Mouse (Mus musculus): ENCODE data around the gene Thop1. TPM values are rescaled to one million over a fixed set of nuclear protein-coding genes. Genes with fewer than 3 reads are reported as not detected.
"Not testable (repeated sequence)": the region's sequence is repeated elsewhere in the genome, so short reads cannot be mapped to it uniquely, and the experiment has no call there.

The Thop1 gene
- polyA plus RNA-seq, 1 experiment from 2014 or later: 51.2 TPM

GRCm38 (mm10) chr10:81036251-81036650 is 33.6 kb upstream of the Thop1 start:
- H3K36me3 ChIP-seq: peaks cover 13% of the 10 kb centered on the region
- no peak for ATAC-seq (ENCODE audit: low FRiP score, low read depth)
- peaks cover 21% of the 10 kb centered on the region for H3K4me1 ChIP-seq (replicated peaks)
- no peaks in the 10 kb centered on the region for H3K9me3 ChIP-seq
- H3K4me3 ChIP-seq: 0 out of 2 replicates have a peak overlapping the region, but pooled peaks have one; percentile 97
- WGBS: 76% methylated on average over 7 of the region's 7 CpGs
- no peak overlapping the region for H3K9ac ChIP-seq
- no peaks in the 10 kb centered on the region for H3K27me3 ChIP-seq
- H3K4me2 ChIP-seq: peak overlapping the region; percentile 79; the same call in 1 of the 2 replicates
- H3K27ac ChIP-seq (replicated peaks): no peak overlapping the region

DNA sequence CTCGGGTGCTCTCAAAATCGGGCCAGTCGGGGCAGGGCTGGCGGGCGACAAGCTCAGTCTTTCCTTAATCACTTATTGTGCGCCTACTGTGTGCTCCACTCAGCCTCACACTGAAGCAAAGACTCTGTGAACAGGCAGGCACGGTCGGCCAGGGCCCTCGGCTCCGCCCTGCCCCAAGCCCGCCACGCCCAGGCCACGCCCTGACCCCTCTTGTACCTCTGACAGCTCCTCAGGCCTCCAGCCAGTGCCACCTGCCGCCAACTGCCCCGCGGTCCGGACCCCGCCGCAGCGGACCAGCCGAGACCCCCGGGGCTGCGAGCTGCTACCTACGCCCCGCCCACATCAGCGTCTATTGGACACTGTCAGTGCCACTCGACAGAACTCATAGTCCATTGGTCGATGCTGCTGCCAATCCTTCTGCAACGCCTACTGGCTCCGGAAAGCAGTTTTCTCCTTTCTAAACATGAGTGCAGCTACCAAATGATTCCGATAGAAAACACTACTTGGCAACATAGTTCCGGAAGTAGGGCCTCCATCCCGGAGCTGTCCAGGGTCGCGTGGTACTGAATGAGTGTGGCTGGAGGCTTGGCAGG is 32.8 kb upstream of the Thop1 start, which contains the start of gene Slc39a3:
Gene Slc39a3 (minus strand): TSS at position 439 of the 593 bp plus-strand sequence.
- Histone ChIP-seq H3K4me3 (peak within 1 kb of the TSS; percentile 97), H3K9me3 (no peaks in the 10 kb centered on the region), H3K27ac (replicated peaks) (peak within 1 kb of the TSS; percentile 79), H3K9ac (peak within 1 kb of the TSS; percentile 92), H3K4me1 (replicated peaks) (peaks cover 21% of the 10 kb centered on the region), H3K4me2 (peak within 1 kb of the TSS; percentile 79), H3K36me3 (peaks cover 9% of the 10 kb centered on the region), H3K27me3 (no peaks in the 10 kb centered on the region)
- ATAC-seq (ENCODE audit: low FRiP score, low read depth): peak; percentile 99
- under 1% methylated on average over 35 of the region's 35 CpGs for WGBS

GRCm38 (mm10) chr10:81041458-81042175 is 28.2 kb upstream of the Thop1 start:
- WGBS: 33% methylated on average over 13 of the region's 13 CpGs
- no peak for ATAC-seq (ENCODE audit: low FRiP score, low read depth)
- no peaks in the 10 kb centered on the region for H3K9me3 ChIP-seq
- H3K4me1 ChIP-seq (replicated peaks): peaks cover 5% of the 10 kb centered on the region; the same call in 1 of the 2 replicates
- H3K4me3 ChIP-seq: no peak overlapping the region
- no peak overlapping the region for H3K9ac ChIP-seq
- no peak overlapping the region for H3K27ac ChIP-seq (replicated peaks)
- H3K36me3 ChIP-seq: peaks cover 31% of the 10 kb centered on the region
- no peak overlapping the region for H3K4me2 ChIP-seq
- no peaks in the 10 kb centered on the region for H3K27me3 ChIP-seq

DNA sequence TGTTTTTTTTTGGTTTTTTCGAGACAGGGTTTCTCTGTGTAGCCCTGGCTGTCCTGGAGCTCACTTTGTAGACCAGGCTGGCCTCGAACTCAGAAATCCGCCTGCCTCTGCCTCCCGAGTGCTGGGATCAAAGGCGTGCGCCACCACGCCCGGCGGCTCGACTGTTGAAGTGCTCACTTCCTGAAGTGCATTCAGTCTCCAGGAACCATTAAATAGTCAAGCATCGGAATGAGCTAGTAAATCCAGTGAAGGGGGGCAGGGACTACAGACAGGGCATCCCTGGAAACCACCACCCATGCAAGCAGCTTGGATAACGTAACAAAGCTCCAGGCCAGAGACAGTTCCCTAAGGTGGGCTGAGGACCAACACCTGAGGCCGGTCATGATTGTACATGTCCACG is 24.6 kb upstream of the Thop1 start:
- H3K27me3 ChIP-seq; H3K9ac ChIP-seq; H3K4me3 ChIP-seq; H3K4me2 ChIP-seq; H3K27ac ChIP-seq (replicated peaks); H3K4me1 ChIP-seq (replicated peaks); H3K9me3 ChIP-seq; ATAC-seq (ENCODE audit: low FRiP score, low read depth): not testable (repeated sequence)
- H3K36me3 ChIP-seq: peaks cover 66% of the 10 kb centered on the region
- 94% methylated on average over 14 of the region's 14 CpGs for WGBS

DNA sequence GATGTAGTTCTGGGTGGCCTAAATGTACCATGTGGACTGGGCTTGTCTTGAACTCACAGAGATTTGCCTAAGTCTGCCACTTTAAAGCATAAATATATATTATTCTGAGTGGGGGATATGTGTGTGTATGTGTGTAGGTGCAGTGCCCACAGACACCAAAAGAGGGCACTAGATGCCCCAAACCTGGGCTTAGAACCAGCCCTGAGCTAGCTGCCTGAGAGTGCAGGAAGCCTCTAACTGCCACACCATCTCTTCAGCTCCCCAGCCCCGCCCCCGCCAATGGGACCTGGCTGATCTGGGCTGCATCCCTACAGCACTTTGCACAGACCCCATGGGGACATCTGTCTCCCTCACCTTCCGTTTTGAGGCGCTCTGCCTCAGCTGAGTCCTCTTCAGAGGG is 19.2 kb upstream of the Thop1 start:
- 87% methylated on average over 4 of the region's 4 CpGs for WGBS
- Histone ChIP-seq H3K9ac (no peak overlapping the region), H3K9me3 (no peaks in the 10 kb centered on the region), H3K36me3 (peaks cover 64% of the 10 kb centered on the region), H3K4me2 (no peak overlapping the region), H3K27ac (replicated peaks) (no peak overlapping the region), H3K27me3 (no peaks in the 10 kb centered on the region), H3K4me3 (no peak overlapping the region), H3K4me1 (replicated peaks) (no peaks in the 10 kb centered on the region; the same call in 1 of the 2 replicates)
- ATAC-seq (ENCODE audit: low FRiP score, low read depth): no peak

- 96% methylated on average over 6 of the region's 6 CpGs for WGBS
- H3K4me2 ChIP-seq: no peak overlapping the region
- H3K4me1 ChIP-seq (replicated peaks): no peaks in the 10 kb centered on the region; the same call in 1 of the 2 replicates
- no peak overlapping the region for H3K27ac ChIP-seq (replicated peaks)
- no peaks in the 10 kb centered on the region for H3K27me3 ChIP-seq
- peaks cover 59% of the 10 kb centered on the region for H3K36me3 ChIP-seq
- H3K9ac ChIP-seq: no peak overlapping the region
- ATAC-seq (ENCODE audit: low FRiP score, low read depth): no peak
- no peak overlapping the region for H3K4me3 ChIP-seq
- H3K9me3 ChIP-seq: no peaks in the 10 kb centered on the region
These were observed 18.7 kb upstream of the Thop1 start for GRCm38 (mm10) chr10:81051133-81051532.

DNA sequence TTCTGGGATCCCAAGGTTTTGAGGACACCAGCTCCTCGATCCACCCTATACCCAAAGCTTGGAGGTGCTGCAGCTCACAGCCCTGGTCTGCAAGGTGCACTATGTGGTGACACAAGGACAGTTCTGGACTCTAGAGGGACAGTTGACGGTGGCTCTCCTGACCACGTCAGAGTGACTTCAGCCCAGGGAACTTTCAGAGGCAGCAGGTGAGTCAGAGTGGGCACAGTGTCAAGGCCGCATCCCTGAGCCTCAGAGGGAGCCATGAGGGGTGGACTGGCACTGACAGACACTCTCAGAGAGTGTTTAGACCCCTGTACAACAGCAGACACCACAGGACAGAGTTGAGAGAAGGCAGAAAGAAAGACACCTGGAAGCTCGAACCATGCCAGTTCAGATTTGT is 17.3 kb upstream of the Thop1 start:
- H3K36me3 ChIP-seq: peaks cover 45% of the 10 kb centered on the region
- no peaks in the 10 kb centered on the region for H3K27me3 ChIP-seq
- no peak overlapping the region for H3K4me3 ChIP-seq
- no peaks in the 10 kb centered on the region for H3K9me3 ChIP-seq
- no peak overlapping the region for H3K27ac ChIP-seq (replicated peaks)
- no peak for ATAC-seq (ENCODE audit: low FRiP score, low read depth)
- peaks cover 13% of the 10 kb centered on the region for H3K4me1 ChIP-seq (replicated peaks)
- no peak overlapping the region for H3K9ac ChIP-seq
- WGBS: 93% methylated on average over 5 of the region's 5 CpGs
- H3K4me2 ChIP-seq: no peak overlapping the region

DNA sequence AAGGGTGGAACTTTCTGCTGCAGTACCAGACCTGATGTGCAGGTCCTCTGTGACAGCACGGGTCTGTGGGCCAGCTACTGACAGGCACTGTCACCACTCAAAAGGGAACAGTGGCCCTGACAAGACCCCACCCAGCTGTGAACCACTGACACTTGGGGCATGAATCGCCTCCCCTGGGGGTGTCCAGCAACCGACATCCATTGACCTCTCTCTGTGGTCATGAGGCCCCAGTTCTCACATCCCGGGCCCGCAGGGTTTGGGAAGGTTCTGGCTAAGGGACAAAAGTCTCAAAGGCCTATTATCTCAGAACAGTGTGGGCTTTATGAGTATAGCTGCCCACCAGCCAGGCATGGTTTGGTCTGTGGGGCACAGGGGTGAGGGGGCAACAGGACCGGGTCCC is 14.7 kb upstream of the Thop1 start:
- Histone ChIP-seq H3K27ac (replicated peaks) (no peak overlapping the region), H3K9me3 (no peaks in the 10 kb centered on the region), H3K4me3 (no peak overlapping the region), H3K9ac (no peak overlapping the region), H3K4me2 (no peak overlapping the region), H3K4me1 (replicated peaks) (peaks cover 34% of the 10 kb centered on the region), H3K27me3 (no peaks in the 10 kb centered on the region), H3K36me3 (peaks cover 20% of the 10 kb centered on the region)
- no peak for ATAC-seq (ENCODE audit: low FRiP score, low read depth)
- 81% methylated on average over 6 of the region's 6 CpGs for WGBS

DNA sequence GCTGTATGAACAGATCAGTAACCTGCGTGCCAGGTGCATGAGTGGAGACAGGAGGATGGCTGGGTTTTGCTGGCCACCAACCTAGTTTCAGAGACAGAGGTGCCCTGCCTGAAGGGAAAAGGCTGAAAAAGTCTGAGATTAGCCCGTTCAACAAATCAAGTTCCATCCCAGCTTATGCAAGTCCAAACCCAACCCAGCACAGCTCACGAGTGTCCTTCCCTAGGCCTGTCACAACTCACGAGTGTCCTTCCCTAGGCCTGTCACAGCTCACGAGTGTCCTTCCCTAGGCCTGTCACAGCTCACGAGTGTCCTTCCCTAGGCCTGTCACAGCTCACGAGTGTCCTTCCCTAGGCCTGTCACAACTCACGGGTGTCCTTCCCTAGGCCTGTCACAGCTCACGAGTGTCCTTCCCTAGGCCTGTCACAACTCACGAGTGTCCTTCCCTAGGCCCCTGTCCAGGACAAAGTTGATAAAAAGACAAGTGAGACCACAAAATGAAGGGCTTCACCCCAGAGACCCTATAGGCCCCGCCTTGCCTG is 14.0 kb upstream of the Thop1 start:
- 83% methylated on average over 11 of the region's 11 CpGs for WGBS
- Histone ChIP-seq H3K4me1 (replicated peaks) (peaks cover 34% of the 10 kb centered on the region), H3K36me3 (peaks cover 13% of the 10 kb centered on the region)
- not testable (repeated sequence) for ATAC-seq (ENCODE audit: low FRiP score, low read depth); H3K27ac ChIP-seq (replicated peaks); H3K9ac ChIP-seq; H3K4me2 ChIP-seq; H3K4me3 ChIP-seq; H3K9me3 ChIP-seq; H3K27me3 ChIP-seq

DNA sequence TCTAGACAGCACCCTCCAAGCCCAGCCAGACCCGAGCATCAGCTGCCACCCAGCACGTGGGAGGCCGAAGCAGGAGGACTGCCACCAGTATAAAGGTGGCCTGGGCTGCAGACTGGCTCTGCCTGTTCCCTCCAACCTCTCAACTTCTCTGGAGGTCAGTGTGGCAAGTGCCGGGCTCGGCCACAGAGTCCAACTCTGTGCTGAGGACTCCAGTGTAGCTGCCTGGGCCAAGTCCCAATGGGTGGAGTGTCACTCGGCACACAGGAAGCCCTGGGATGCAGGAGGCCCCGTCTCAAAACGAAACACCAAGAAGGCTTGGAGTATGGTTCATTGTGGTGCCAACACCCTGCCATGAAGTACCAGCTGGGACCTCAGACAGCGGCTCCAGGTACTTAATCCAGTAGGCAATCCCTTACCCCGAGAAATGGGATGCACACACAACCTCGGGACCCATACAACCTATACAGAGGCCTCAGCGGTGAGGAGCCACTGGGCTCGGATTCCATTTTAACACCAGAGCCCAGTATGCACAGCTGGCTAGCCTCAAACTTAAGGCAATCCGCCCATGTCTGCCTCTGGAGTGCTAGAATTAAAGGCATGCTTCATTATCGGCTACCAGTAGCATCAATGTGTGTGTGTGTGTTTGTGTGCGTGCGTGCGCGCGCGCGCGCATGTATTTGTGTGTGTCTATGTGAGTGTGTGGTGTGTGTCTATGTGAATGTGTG is 12.3 kb upstream of the Thop1 start:
- no peak overlapping the region for H3K27ac ChIP-seq (replicated peaks)
- no peaks in the 10 kb centered on the region for H3K36me3 ChIP-seq
- no peak overlapping the region for H3K4me2 ChIP-seq
- no peak overlapping the region for H3K4me3 ChIP-seq
- H3K4me1 ChIP-seq (replicated peaks): peaks cover 34% of the 10 kb centered on the region
- WGBS: 94% methylated on average over 23 of the region's 23 CpGs
- no peaks in the 10 kb centered on the region for H3K27me3 ChIP-seq
- no peak for ATAC-seq (ENCODE audit: low FRiP score, low read depth)
- H3K9ac ChIP-seq: no peak overlapping the region
- no peaks in the 10 kb centered on the region for H3K9me3 ChIP-seq

GRCm38 (mm10) chr10:81058896-81059295 is 10.9 kb upstream of the Thop1 start:
- Histone ChIP-seq H3K4me1 (replicated peaks) (peaks cover 34% of the 10 kb centered on the region), H3K9ac (no peak overlapping the region), H3K36me3 (no peaks in the 10 kb centered on the region), H3K4me2 (peak overlapping the region; percentile 87), H3K27me3 (no peaks in the 10 kb centered on the region), H3K4me3 (peak overlapping the region; percentile 73), H3K9me3 (no peaks in the 10 kb centered on the region), H3K27ac (replicated peaks) (no peak overlapping the region)
- no peak for ATAC-seq (ENCODE audit: low FRiP score, low read depth)
- 93% methylated on average over 6 of the region's 6 CpGs for WGBS

Data from hindbrain, embryonic 15.5 days (tissue).